Mouse (Mus musculus): ENCODE measurements around the gene 3110040N11Rik.

3110040N11Rik gene

DNA sequence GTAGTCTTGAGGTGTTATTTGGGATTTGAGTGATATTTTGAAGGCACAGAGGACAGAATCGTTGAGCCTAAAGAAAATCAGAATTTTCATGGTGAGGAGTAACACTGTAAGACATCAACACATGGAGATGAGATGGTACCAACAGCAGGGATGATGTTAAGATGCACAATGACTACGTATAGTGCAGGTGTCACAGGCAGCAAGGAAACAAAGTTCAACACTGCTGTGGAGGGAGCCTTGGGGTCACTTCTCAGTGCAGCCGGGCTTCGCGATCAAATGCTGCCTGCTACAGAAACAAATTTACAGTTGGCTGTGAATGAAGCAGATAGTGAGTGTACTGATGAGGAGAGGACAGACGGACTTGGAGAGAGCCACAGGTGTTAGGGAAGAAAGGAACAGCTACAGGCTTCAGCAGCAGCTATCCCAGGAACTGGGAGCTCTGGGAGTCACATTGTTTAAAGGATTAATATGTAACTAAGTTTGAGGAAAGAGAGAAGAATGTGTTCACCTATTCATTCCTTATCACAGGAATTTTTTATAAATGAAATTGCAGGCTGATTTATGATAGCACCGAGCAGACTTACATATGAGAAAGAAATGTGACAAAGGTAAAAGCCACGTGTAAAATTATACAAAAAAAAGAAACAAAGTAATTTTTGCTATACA is 50.4 kb downstream of the 3110040N11Rik start:
- DNase-seq (ENCODE audit: low spot score): no peak

DNA sequence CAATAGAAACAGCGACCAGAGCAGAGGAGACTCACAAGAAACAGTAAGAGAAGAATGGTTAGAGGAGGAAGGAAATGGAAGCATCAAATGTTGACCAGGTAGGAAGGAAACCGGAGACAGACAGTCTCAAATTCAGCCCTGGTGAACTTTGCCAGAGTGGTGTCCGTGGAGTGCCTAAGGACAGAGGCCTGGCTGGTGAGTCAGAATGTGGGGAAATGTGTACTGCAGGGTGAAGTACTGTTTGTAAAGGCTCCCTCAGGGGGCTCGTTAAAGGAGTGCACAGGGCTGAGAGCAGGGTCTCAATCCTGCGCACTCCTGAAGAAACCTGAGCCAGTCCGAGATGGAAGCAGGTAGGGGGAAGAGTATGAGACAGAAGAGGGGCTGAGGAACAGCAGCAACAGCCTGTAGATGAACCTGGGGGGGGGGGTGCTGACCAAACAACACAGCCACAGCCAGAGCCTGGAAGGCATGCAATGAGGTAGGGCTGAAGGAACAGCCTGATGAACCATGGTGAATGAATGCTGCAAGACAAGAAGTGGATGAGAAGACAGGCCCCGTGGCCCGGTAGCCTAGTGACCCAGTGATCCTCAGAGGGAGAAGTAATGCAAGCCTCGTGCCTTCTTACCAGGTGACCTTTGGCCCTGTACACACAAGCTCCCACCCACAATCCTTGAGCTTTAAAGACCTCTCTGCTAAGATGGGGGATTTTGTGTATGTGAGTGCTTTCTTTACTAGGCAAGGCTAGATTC is 53.8 kb downstream of the 3110040N11Rik start:
- DNase-seq (ENCODE audit: low spot score): no peak

DNA sequence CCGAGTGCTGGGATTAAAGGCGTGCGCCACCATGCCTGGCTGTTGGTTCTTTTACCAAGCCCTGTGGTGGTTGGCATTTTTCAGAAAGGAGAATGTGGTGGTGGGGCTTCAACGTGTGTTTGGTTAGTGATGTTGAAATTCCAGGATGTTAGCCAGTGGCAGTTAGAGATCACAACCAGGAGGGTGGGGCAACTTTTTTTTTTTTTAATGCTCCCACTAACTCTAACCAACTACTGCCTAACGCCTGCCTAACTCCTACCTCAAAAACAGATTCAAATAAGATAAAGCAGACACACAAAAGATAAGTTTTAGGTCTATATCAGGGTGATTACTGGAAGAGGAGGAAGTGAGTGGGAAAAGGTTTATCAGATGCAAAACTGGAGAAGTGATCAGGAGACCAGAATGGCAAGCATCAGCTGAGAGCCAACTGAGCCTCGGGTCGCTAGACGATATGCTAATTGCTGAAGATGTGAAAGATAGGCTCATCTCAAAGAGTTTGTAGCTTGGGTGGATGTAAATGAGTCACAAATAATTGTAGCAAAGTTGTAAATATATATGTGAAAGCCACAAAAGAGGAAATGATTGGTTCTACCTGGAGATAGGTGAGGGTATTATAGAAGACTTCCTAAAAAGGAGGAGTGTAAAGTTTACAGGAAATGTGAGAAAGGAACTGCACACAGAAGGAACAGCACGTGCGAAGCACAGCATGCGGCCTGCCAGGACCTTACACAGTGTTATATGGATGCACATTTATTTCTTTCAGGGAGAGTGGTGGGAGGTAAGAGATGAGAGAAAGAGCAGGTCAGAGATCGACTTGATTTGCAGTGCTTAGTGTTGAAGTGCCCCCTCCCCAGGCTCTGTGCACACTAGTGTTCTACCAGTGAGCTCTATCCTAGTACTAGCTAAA is 56.8 kb downstream of the 3110040N11Rik start:
- no peak for DNase-seq (ENCODE audit: low spot score)
